Mouse (Mus musculus) adrenal gland, postnatal 4 days (tissue): ENCODE results near the gene Dok1. TPM values are rescaled to one million over a fixed set of nuclear protein-coding genes. Genes with fewer than 3 reads are reported as not detected.

Experiments used
- DNase-seq, 2 experiments: peaks; one replicate each; pipeline ENCODE4 v3.0.0; 2021 to 2022; ENCODE audit warnings: low spot score in 2 of 2, mixed read lengths in 2 of 2
- total RNA-seq, 2 experiments: library from RNA; stranded (reverse); gene quantifications; 2 replicates each; pipeline ENCODE4 v1.2.3; 2021

The Dok1 gene
- total RNA-seq, 2 experiments from 2014 or later = 16.1 to 16.2 TPM

- no peak for DNase-seq
Measured at GRCm38 (mm10) chr6:83053136-83053960, 20.1 kb upstream of the Dok1 start.

GRCm38 (mm10) chr6:83049367-83049766 is 16.1 kb upstream of the Dok1 start:
- DNase-seq = no peak

GRCm38 (mm10) chr6:83044742-83045141 is 11.5 kb upstream of the Dok1 start:
- no peak for DNase-seq

GRCm38 (mm10) chr6:83043993-83044392 is 10.7 kb upstream of the Dok1 start:
- DNase-seq = no peak

GRCm38 (mm10) chr6:83043561-83043960 is 10.3 kb upstream of the Dok1 start:
- DNase-seq = no peak

- no peak for DNase-seq
Measured at GRCm38 (mm10) chr6:83040601-83041000, 7.3 kb upstream of the Dok1 start.

GRCm38 (mm10) chr6:83038496-83039012 is 5.3 kb upstream of the Dok1 start:
- DNase-seq = peak; percentile 89 to 94

- DNase-seq = no peak
Measured at GRCm38 (mm10) chr6:83037188-83037587, 3.9 kb upstream of the Dok1 start.

GRCm38 (mm10) chr6:83034463-83035055 is 1.3 kb upstream of the Dok1 start:
- no peak for DNase-seq

- DNase-seq = no peak
Measured at GRCm38 (mm10) chr6:83032769-83033191, 491 bp downstream of the Dok1 start.

GRCm38 (mm10) chr6:83031921-83032590 is 1.2 kb downstream of the Dok1 start:
- no peak for DNase-seq

GRCm38 (mm10) chr6:83031111-83031510 is 2.2 kb downstream of the Dok1 start:
- DNase-seq = no peak

GRCm38 (mm10) chr6:83029777-83030176 is 3.5 kb downstream of the Dok1 start:
- DNase-seq = no peak

GRCm38 (mm10) chr6:83027706-83028105 is 5.6 kb downstream of the Dok1 start:
- DNase-seq = no peak

- no peak for DNase-seq
Measured at GRCm38 (mm10) chr6:83027293-83027692, 6.0 kb downstream of the Dok1 start.

GRCm38 (mm10) chr6:83025221-83025620 is 8.1 kb downstream of the Dok1 start:
- no peak for DNase-seq

GRCm38 (mm10) chr6:83024421-83024820 is 8.8 kb downstream of the Dok1 start:
- no peak for DNase-seq

- no peak for DNase-seq
Measured at GRCm38 (mm10) chr6:83023786-83024185, 9.5 kb downstream of the Dok1 start.

- DNase-seq = no peak
Measured at GRCm38 (mm10) chr6:83023008-83023407, 10.3 kb downstream of the Dok1 start.

- DNase-seq = no peak
Measured at GRCm38 (mm10) chr6:83020836-83021593, 12.3 kb downstream of the Dok1 start.

- DNase-seq = no peak
Measured at GRCm38 (mm10) chr6:83020121-83020520, 13.2 kb downstream of the Dok1 start.
